Mouse (Mus musculus): Measurements from ENCODE around the gene Gpr68. TPM values are rescaled to one million over a fixed set of nuclear protein-coding genes. Genes with fewer than 3 reads are reported as not detected.

The Gpr68 gene
- polyA plus RNA-seq, 1 experiment: 6.0 TPM

DNA sequence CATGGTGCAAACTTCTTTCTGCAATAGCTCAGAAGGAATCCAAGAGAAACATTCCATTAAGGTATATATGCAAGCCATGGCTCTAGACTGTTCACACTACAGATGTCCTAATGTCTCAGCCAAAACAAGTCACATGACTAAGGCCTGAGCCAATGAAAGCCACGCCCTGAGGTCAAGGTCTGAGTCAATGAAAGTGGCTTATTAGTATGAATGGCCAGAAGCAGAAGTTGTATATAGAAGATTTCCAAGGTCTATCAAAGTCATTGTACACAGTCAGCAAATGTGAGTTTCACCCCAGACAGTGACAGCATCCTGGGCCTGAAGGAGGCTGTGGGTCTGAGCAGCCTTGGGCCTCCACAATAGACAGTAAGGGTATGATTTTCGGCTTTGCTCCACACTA lies 77.0 kb downstream of the Gpr68 start:
- no peak for TF ChIP-seq CTCF (IDR thresholded peaks at IDR 0.05; ENCODE audit: extremely low read depth, insufficient read length, insufficient replicate concordance, low read depth, low read length)
- no peak for TF ChIP-seq POLR2A (IDR thresholded peaks at IDR 0.05; ENCODE audit: low read depth, low read length)
- WGBS: 64% methylated on average over 2 of the region's 2 CpGs
- no peak overlapping the region for H3K4me3 ChIP-seq (ENCODE audit: low read depth, low read length)
- H3K36me3 ChIP-seq (ENCODE audit: control insufficient read depth, insufficient read depth, low read length): peaks cover 9% of the 10 kb centered on the region
- H3K27ac ChIP-seq (ENCODE audit: insufficient read depth, low read depth, low read length): no peak overlapping the region
- H3K4me1 ChIP-seq (ENCODE audit: control insufficient read depth, insufficient read depth, insufficient read length, low read length): peaks cover 4% of the 10 kb centered on the region; the same call in 1 of the 2 replicates
- H3K27me3 ChIP-seq (ENCODE audit: control insufficient read depth, insufficient read depth, low read length): no peaks in the 10 kb centered on the region

Other genes starting within 250 kb of the Gpr68 start
- 0.62 TPM in 2 replicates for gene Rps6ka5, start 181.2 kb downstream of the Gpr68 start, polyA plus RNA-seq (2012; rRNA removed)
- gene Dglucy, start 129.1 kb downstream of the Gpr68 start, polyA plus RNA-seq (2012; rRNA removed): 14.6 and 21.8 TPM in 2 replicates
- gene Ccdc88c, start 120.9 kb upstream of the Gpr68 start, polyA plus RNA-seq (2012; rRNA removed): 10.2 and 11.7 TPM in 2 replicates
- gene Ppp4r3a, start 175.5 kb upstream of the Gpr68 start, polyA plus RNA-seq (2012; rRNA removed): 4.7 and 9.2 TPM in 2 replicates